Mouse (Mus musculus) left cerebral cortex, postnatal 36 days (tissue): ENCODE measurements around the gene Syce2. TPM values are rescaled to one million over a fixed set of nuclear protein-coding genes. Genes with fewer than 3 reads are reported as not detected.

Experiments used
- DNase-seq, 2 experiments: peaks; one replicate each; pipeline ENCODE4 v3.0.0; 2021 to 2022; ENCODE audit warnings: low spot score in 2 of 2, mixed read lengths in 1 of 2
- intact Hi-C: fragments of 180-260 bp; cut with DNase I; formaldehyde crosslinking; loops from one replicate; pipeline ENCODE4 v1.15.1; 2025
- microRNA-seq: library from miRNA; unstranded; fragments of <30 nt; microRNA quantifications from one replicate; pipeline ENCODE4 v1.2.0, GENCODE M21; 2022
- total RNA-seq, 2 experiments: library from RNA; stranded (reverse); gene quantifications; 2 replicates each; pipeline ENCODE4 v1.2.3; 2021

Gene Syce2
- total RNA-seq, 2 experiments from 2014 or later = 8.3 TPM

DNA sequence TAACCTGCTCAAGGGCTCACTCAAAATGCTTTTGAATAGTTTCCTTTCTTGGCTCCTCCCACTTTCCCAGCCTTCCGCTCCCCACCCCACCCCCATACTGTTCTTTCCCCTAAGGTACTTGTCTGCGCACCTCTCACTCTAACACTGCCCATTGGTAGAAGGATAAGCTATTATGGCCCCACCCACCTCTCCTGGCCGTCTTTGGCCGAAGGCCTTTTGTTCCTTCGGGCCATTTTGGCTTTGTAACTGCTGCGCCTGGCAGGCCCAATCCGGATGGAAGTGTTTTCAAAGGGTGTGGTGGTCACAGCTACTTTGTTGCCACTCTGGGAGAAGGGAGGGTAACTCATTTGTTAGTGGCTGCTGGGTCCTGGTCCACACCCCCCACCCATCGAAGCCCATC, 43.4 kb downstream of the Syce2 start:
- intact Hi-C loops = no loop called here
- DNase-seq = no peak

DNA sequence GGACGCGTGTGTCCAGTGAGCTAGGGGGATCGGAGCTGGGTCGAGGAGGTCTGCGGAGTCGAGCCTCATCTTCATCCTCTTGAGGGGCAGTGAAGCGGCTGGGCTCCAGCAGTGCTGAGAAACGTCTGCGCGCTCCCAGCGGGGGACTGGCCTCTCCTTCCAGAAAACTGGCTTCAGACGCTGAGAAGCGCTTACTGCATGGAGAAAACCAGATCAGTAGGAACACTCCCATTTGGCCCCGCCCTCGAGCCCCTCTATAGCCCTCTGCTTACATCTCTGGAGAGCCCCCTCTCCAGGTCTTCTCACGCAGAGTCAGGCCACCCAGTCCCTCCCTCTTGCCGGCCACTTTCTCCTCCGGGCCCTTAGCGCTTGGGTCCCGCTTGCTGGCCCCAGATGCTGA, 45.9 kb downstream of the Syce2 start:
- no peak for DNase-seq
- intact Hi-C loops = no loop called here

DNA sequence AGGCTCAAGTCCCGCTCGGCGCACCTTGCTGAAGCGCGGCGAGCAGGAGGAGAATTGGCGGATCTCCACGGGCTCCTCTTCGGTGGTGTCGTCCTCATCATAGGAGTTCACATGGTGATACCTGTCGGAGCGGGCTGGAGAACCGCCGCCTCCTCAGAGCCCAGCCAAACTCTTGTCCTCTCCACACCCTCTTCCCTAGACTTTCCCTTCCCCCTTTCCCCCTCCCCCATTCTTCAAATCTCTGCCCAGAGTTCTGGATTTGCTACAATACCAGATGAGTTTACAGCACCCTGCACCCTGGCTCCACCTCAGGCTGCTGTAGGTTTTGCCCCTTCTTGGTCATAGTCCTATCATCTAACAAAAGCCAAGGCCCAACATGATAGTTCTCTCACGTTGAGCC, 46.7 kb downstream of the Syce2 start:
- intact Hi-C loops = no loop called here
- DNase-seq = no peak

- DNase-seq = no peak
- intact Hi-C loops = no loop called here
Measured at GRCm38 (mm10) chr8:84921596-84921995, 49.7 kb downstream of the Syce2 start.

GRCm38 (mm10) chr8:84925557-84925956, 53.6 kb downstream of the Syce2 start:
- intact Hi-C loops = no loop called here
- DNase-seq = no peak

DNA sequence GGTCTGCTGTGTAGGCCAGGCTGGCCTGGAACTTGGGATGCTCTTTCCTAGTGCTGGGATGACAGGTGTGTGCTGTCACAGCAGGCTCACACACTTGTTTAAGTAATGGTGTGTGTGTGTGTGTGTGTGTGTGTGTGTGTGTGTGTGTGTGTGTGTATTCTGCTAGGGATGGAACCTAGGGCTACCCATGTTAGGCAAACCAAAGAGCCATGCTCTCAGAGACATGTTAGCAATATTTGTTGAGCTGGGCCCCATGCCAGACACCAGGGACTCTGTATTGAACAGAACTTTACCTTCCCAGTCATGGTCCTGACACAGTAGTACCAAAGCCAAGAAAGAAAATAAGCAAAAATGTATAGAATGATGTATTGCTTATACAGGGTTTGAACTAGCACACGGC, 55.6 kb downstream of the Syce2 start:
- intact Hi-C loops = no loop called here
- DNase-seq = no peak

- DNase-seq = peak; percentile 60 to 68
- intact Hi-C loops = no loop called here
Measured at GRCm38 (mm10) chr8:84928456-84929306, 56.8 kb downstream of the Syce2 start.

- DNase-seq = no peak
- intact Hi-C loops = no loop called here
Measured at GRCm38 (mm10) chr8:84930582-84930981, 58.7 kb downstream of the Syce2 start.

DNA sequence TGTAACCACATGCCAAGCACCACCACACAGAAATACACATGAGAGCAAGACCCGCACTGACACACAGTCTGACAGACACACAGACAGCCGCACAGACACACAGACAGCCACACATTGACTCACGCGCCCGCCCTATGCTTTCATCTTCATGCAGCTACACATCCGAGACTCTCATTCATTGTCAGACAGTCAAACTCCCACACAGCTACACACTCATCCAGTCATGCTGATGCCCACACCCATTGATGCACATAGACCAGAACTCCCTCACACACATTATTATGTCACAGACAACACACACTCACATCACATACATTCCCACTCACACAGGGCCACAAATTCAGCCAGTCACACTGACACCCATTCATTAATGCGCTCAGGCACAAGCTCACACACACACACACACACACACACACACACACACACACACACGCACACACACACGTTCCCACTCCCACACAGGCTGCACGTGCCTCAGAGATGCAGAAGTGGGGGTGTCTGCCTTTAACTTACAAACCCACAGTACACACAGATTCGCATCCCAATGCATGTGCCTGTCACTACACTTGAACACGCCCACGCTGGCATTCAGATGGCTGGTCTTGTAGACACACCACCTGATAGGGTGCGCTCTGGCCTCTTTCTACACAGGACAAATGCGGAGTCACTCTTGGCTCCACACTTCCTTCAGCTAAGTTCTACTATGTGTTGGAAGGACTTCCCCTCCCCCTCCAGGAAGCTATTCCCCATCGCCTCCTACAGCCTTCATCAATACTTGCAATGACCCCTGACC, 62.1 kb downstream of the Syce2 start:
- DNase-seq = peak; percentile 39 to 41
- intact Hi-C loops = no loop called here

- DNase-seq = peak; percentile 43 to 55
- intact Hi-C loops = no loop called here
Measured at GRCm38 (mm10) chr8:84934860-84935259, 62.9 kb downstream of the Syce2 start.

DNA sequence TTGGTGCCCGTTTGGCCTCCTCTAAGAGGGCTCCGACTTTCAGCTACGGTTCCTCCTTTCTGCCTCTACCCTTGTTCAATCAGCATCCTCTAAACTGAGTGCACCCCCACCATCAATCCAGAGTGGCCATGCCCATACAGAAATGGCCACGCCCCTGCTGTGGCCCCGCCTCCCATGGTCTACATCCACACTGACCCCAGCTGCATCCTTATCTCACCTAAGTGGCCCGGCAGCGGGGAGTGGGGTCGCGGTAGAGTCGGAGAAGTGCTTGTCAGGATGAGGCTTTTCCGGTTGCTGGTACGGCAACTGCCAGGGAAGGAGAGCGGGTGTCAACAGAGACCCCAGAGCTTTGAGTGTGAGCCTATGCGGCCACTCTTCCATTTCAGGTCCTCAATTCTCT, 63.6 kb downstream of the Syce2 start:
- intact Hi-C loops = no loop called here
- DNase-seq = no peak

GRCm38 (mm10) chr8:84936041-84936961, 64.4 kb downstream of the Syce2 start:
- intact Hi-C loops = no loop called here
- DNase-seq = no peak

GRCm38 (mm10) chr8:84936962-84937546, 65.1 kb downstream of the Syce2 start, which contains the start of gene Mast1:
TSS of gene Mast1 (minus strand) at chr8:84937359.
- DNase-seq = peak; percentile 68 to 82
- intact Hi-C loops = no loop called here

Small RNA genes lying within 50 kb of the gene (microRNA-seq; reads per million reads assigned to microRNA genes)
- gene Gm24197 = 2.5 reads per million, percentile 3 among the genes with 10 or more reads in this experiment
- gene Mir7069 = 7.9 reads per million, percentile 25 among the genes with 10 or more reads in this experiment

Other genes starting within 250 kb of the Syce2 start
- 10 to 100 TPM in 1 of 2 experiments, 1 to 10 TPM in 1; 5.6 to 27.6 TPM for gene Ier2, start 209.3 kb upstream of the Syce2 start, total RNA-seq
- 100 to 1,000 TPM in 1 of 2 experiments, 10 to 100 TPM in 1; 84.5 to 124 TPM for gene Trmt1, start 185.8 kb upstream of the Syce2 start, total RNA-seq
- gene Nacc1, start 184.2 kb upstream of the Syce2 start, total RNA-seq = 10 to 100 TPM; 94.2 to 99.7 TPM
- 1 to 10 TPM; 2.4 to 3.4 TPM for gene Lyl1, start 170.7 kb upstream of the Syce2 start, total RNA-seq
- gene G430095P16Rik, start 149.1 kb upstream of the Syce2 start, total RNA-seq = not detected
- gene Nfix, start 71.8 kb upstream of the Syce2 start, total RNA-seq = 100 to 1,000 TPM; 303 to 353 TPM
- 10 to 100 TPM; 10.3 to 10.9 TPM for gene Dand5, start 49.3 kb upstream of the Syce2 start, total RNA-seq
- 10 to 100 TPM; 26.3 to 26.9 TPM for gene Gadd45gip1, start 40.6 kb upstream of the Syce2 start, total RNA-seq
- gene Rad23a, start 31.4 kb upstream of the Syce2 start, total RNA-seq = 10 to 100 TPM; 77.9 to 78.8 TPM
- 100 to 1,000 TPM; 435 to 511 TPM for gene Calr, start 25.2 kb upstream of the Syce2 start, total RNA-seq
- 10 to 100 TPM; 46.2 to 47.8 TPM for gene Farsa, start 15.1 kb upstream of the Syce2 start, total RNA-seq
- gene Gcdh, start 21.8 kb downstream of the Syce2 start, total RNA-seq = 10 to 100 TPM; 29.6 to 42.4 TPM
- gene Klf1, start 29.8 kb downstream of the Syce2 start, total RNA-seq = not detected
- 1 to 10 TPM; 3.1 to 4.1 TPM for gene Dnase2a, start 36.4 kb downstream of the Syce2 start, total RNA-seq
- gene Mast1, start 65.2 kb downstream of the Syce2 start, total RNA-seq = 10 to 100 TPM; 85.9 to 94.2 TPM
- 1 to 10 TPM in 1 of 2 experiments, under 1 TPM in 1; 0.84 to 1.7 TPM for gene Rtbdn, start 74.9 kb downstream of the Syce2 start, total RNA-seq
- gene Gm49661, start 97.3 kb downstream of the Syce2 start, total RNA-seq = 1 to 10 TPM in 1 of 2 experiments, not detected in 1; 1.6 TPM
- 100 to 1,000 TPM; 324 to 340 TPM for gene Prdx2, start 97.5 kb downstream of the Syce2 start, total RNA-seq
- 10 to 100 TPM; 41.2 to 55.4 TPM for gene Rnaseh2a, start 97.7 kb downstream of the Syce2 start, total RNA-seq
- gene Junb, start 106.6 kb downstream of the Syce2 start, total RNA-seq = 100 to 1,000 TPM in 1 of 2 experiments, 10 to 100 TPM in 1; 43.2 to 133 TPM
- gene Hook2, start 118.5 kb downstream of the Syce2 start, total RNA-seq = 10 to 100 TPM in 1 of 2 experiments, 1 to 10 TPM in 1; 8.2 to 10.0 TPM
- not detected for gene Best2, start 142.4 kb downstream of the Syce2 start, total RNA-seq
- gene Asna1, start 153.2 kb downstream of the Syce2 start, total RNA-seq = 100 to 1,000 TPM; 119 to 143 TPM
- gene Trir, start 154.7 kb downstream of the Syce2 start, total RNA-seq = 100 to 1,000 TPM; 124 to 132 TPM
- gene Tnpo2, start 164.8 kb downstream of the Syce2 start, total RNA-seq = 100 to 1,000 TPM; 160 to 169 TPM
- 10 to 100 TPM; 21.7 to 22.8 TPM for gene Fbxw9, start 187.9 kb downstream of the Syce2 start, total RNA-seq
- not detected for gene Gm5741, start 195.9 kb downstream of the Syce2 start, total RNA-seq
- gene Dhps, start 199.6 kb downstream of the Syce2 start, total RNA-seq = 10 to 100 TPM; 64.4 to 68.5 TPM
- gene Wdr83os, start 208.6 kb downstream of the Syce2 start, total RNA-seq = 10 to 100 TPM; 48.2 to 54.8 TPM
- 10 to 100 TPM; 26.0 to 28.9 TPM for gene Wdr83, start 209.2 kb downstream of the Syce2 start, total RNA-seq
- gene Man2b1, start 211.2 kb downstream of the Syce2 start, total RNA-seq = 10 to 100 TPM; 36.6 to 38.2 TPM